Comparison of ENCODE assay signal across 8 mouse cellular contexts in genomic region chr15:89475611-89476474, GRCm38 (mm10). TPM values are rescaled to one million over a fixed set of nuclear protein-coding genes. Genes with fewer than 3 reads are reported as not detected.
DNase-seq lines count a peak whose midpoint lies in the region; ATAC-seq lines count a peak whose summit lies in the region.

No protein-coding gene starts in this region.

- H3K4me1 ChIP-seq in hindbrain, embryonic 10.5 days (replicated peaks): peaks cover 37% of the 10 kb centered on the region

- H3K9me3 ChIP-seq in hindbrain, embryonic 10.5 days: no peaks in the 10 kb centered on the region

- DNase-seq in MEL-GATA-1-ER (ENCODE audit: extremely low read depth, low read depth): peak; percentile 82
- peak; percentile 96 for DNase-seq in cerebellum, adult 9-10 months
- DNase-seq in hindbrain, embryonic 10.5 days (ENCODE audit: low spot score): peak; percentile 91
- DNase-seq in layer of hippocampus, postnatal 10 days (ENCODE audit: low spot score in 2 of 2): peak; percentile 88 to 93
- DNase-seq in lung, postnatal 10 days: peak; percentile 98
- peak; percentile 90 for DNase-seq in ovary, postnatal 36 days (ENCODE audit: low spot score)
- DNase-seq in thymus, postnatal 25 days: peak; percentile 91

- peak overlapping the region; percentile 87 for H3K27ac ChIP-seq in hindbrain, embryonic 10.5 days

- 0 out of 2 replicates have a peak, but pooled peaks cover 5% of the 10 kb centered on the region for H3K36me3 ChIP-seq in hindbrain, embryonic 10.5 days

- H3K27me3 ChIP-seq in hindbrain, embryonic 10.5 days (ENCODE audit: insufficient read depth, poor library complexity, severe bottlenecking): peaks cover 4% of the 10 kb centered on the region; the same call in 1 of the 2 replicates

- WGBS in hindbrain, embryonic 10.5 days: 9% methylated on average over 44 of the region's 44 CpGs

- H3K4me3 ChIP-seq in hindbrain, embryonic 10.5 days: peak overlapping the region; percentile 64

- peak; percentile 90 for ATAC-seq in frontal cortex, adult (ENCODE audit: low TSS enrichment)

RNA-seq across cellular contexts. Expression of gene Arsa, which starts 1.4 kb away (rescaled TPM):
- 14.3 and 14.8 TPM in 2 replicates for polyA plus RNA-seq in hindbrain, embryonic 10.5 days (2016; fragmentation: Nextera tagmentation; extraction: Ambion mirVana)
- total RNA-seq in layer of hippocampus, postnatal 10 days (2021): 10 to 100 TPM; 30.0 to 31.1 TPM

RNA-seq across cellular contexts. Expression of gene Mapk8ip2, which starts 22.1 kb away (rescaled TPM):
- polyA plus RNA-seq in hindbrain, embryonic 10.5 days (2016; fragmentation: Nextera tagmentation; extraction: Ambion mirVana): 22.2 and 40.3 TPM in 2 replicates
- total RNA-seq in layer of hippocampus, postnatal 10 days (2021): 100 to 1,000 TPM; 176 to 186 TPM

RNA-seq across cellular contexts. Expression of gene Shank3, which starts 23.6 kb away (rescaled TPM):
- polyA plus RNA-seq in hindbrain, embryonic 10.5 days (2016; fragmentation: Nextera tagmentation; extraction: Ambion mirVana): 2.8 and 3.5 TPM in 2 replicates
- 100 to 1,000 TPM; 221 to 225 TPM for total RNA-seq in layer of hippocampus, postnatal 10 days (2021)

RNA-seq across cellular contexts. Expression of gene Chkb, which starts 46.1 kb away (rescaled TPM):
- polyA plus RNA-seq in hindbrain, embryonic 10.5 days (2016; fragmentation: Nextera tagmentation; extraction: Ambion mirVana): 50.9 and 64.1 TPM in 2 replicates
- 10 to 100 TPM; 51.1 to 59.8 TPM for total RNA-seq in layer of hippocampus, postnatal 10 days (2021)

RNA-seq across cellular contexts. Expression of gene Gm44502, which starts 46.3 kb away (rescaled TPM):
- polyA plus RNA-seq in hindbrain, embryonic 10.5 days (2016; fragmentation: Nextera tagmentation; extraction: Ambion mirVana): not detected in 2 replicates
- total RNA-seq in layer of hippocampus, postnatal 10 days (2021): not detected

Comparison
In these comparisons a context has a peak if more than half of its experiments do, and no peak if none do; other contexts are left out.
1. Peak in every context shown above with its lines: DNase-seq, ATAC-seq, H3K4me3 ChIP-seq and H3K27ac ChIP-seq.